Mouse (Mus musculus) layer of hippocampus, adult 18-20 months (tissue): ENCODE measurements around the gene Stx8. TPM values are rescaled to one million over a fixed set of nuclear protein-coding genes. Genes with fewer than 3 reads are reported as not detected.

Source experiments
- DNase-seq, 2 experiments: peaks; one replicate each; pipeline ENCODE4 v3.0.0; 2022; ENCODE audit warnings: low spot score in 2 of 2
- total RNA-seq, 2 experiments: library from RNA; stranded (reverse); gene quantifications; 2 replicates each; pipeline ENCODE4 v1.2.3; 2021

Gene Stx8
- total RNA-seq, 2 experiments from 2014 or later = 38.3 to 39.1 TPM

DNA sequence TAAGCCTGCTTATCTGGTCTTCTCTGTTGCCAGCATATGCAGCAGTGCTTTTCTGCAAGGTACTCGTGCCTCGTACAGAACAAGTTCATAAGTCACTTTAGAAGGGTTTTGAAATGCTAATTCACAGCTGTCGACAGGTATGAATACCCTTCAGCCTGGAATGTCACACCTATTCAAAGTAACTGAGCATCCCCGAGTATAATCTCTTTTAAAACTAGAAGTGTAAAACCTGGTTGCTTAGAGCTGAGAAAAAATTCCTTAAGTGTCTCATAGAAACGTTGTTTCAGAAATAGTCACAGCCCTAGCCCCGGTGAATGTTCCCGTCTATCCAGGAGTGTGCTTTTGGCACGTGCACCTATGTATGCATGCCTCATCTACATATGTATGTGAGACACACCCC lies 176.3 kb downstream of the Stx8 start:
- DNase-seq = no peak

DNA sequence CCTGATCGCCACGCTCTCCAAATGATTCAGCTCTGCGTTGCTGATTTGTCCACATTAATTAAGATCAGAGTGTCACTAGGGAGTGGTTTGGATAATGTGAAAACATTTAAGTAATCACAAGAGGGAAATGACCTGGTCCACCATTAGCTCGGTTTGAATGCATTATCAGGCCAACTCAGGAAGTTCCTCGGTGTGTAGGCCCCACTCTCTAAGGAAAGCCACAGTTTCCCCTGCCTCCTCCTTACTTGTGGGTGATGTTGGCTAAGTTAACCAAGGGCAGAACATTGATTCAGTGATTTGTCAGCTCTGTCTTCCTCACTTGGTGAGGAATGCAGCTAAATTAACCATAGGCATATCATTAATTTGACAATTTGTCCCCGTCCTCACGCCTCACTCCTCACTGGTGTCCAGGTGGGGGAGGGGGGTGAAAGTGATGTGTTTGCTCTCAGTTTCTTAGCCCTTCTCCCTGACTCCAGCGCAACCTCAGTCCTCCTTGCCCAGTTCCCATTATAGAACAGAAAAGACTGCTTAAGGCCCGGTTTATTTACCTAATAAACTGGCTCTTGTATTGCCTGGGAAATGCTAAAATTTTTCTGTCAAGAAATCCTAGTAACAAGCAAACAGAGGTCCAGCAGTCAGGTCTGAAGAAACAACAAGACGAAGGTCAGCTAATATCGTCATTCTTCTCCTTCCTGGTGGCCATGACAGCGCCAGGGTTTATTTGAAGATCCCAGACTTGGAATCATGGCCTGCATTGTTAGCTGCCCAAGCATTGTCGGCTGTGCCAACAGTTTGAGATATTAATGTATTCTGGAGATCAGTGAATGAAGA lies 178.5 kb downstream of the Stx8 start:
- no peak for DNase-seq

DNA sequence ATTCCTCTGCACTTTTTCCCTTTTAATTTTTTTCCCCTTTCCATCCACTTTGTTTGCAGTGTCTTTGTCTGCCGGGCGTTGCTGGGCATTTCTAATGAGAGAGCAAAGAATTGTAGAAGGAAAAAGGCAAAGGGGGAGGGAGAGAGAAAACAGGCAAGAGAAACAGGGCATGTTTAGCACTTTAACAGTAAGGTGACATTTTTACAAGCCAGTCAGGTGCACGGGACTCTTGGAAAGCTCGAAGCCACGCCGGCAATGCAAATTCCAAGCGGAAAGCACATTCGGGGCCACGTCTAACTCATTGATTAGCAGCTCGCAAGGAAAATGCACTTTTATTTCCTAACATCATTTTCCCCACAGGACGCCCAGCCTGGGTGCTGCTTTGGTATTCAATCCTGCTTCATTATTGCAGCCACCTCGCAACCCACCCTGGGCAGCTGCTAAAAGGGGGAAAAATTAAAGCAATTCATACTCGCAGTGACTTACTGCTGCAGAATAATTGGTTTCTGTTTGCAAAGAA lies 179.1 kb downstream of the Stx8 start:
- peak in 1 of 2 experiments; percentile 11 for DNase-seq

DNA sequence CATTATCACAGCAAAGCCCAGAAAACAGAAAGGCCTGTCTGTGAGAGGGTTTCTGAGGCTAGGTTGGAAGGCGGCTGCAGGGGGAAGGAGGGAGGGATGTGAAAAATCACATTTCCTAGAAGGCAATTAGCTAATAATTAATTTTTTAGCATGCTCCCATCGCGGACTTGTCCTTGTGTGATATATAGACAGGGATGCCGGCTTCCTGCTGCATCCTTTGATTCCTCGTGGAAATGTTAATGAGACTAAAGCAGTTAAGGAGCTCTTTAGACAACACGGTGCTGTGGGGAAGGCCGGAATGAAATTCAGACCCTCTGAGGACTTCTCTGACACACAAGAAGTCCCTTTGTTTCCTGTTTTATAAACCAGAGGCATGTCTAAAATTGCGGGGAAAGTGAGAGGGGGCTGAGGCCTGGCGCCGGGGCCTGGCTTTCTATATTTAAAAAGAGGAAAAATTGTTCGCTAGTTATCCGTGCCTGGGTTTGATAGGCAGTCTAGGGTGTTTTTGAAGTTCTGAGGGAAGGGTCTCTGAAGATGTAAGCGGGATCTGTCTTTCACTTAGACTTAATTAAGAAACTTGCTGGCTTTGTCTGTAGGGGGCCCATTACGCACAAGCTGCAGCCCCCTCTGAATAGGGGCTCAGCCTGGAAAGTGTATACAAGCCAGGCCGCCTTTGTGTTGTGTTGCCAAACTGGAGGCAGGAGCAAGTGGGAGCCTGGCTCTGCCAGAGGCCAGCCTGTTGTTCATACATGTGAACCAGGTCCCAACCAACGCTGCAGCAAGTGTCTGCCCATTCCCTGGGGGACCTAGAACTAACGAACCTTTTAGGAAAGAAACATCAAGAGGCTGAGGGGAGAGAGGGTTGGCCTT lies 179.8 kb downstream of the Stx8 start:
- no peak for DNase-seq

DNA sequence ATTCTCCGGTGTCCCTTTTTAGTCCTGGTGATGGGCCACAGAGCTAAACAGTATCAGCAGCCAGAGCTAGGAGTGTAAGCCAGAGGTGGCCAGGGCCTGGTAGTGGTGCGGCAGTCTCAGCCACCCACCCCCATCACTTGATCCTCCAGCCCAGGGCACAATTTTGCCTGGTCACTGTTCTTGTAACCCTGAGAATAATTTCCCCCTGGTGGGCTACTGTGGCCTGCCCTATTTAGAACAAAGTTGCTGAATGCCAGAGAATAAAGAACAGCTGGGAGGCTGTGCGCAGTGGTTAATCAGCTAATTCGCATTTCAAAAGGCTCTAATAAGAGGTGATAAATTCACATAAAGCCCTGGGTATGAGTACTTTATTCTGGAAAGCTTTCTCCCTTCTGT lies 180.5 kb downstream of the Stx8 start:
- DNase-seq = no peak

DNA sequence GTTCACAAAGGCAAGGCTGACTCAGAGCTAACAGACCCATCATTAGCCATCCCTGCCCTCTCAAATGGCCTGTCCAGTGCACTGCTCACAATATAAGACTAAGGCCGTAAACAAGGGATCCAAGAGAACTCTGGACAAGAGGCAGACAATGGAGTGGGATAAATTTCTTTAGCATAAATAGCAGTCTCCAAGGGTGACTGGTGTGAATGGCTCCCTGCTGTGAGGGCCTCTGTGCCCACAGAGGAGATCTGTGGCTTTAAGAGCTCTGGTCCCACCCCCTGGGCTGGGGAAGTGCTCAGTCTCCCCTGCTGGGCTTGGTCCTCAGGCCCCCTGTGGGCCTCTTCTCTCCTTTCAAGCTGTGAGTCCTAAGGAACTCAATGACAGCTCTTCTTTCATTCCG lies 184.9 kb downstream of the Stx8 start:
- DNase-seq = no peak

DNA sequence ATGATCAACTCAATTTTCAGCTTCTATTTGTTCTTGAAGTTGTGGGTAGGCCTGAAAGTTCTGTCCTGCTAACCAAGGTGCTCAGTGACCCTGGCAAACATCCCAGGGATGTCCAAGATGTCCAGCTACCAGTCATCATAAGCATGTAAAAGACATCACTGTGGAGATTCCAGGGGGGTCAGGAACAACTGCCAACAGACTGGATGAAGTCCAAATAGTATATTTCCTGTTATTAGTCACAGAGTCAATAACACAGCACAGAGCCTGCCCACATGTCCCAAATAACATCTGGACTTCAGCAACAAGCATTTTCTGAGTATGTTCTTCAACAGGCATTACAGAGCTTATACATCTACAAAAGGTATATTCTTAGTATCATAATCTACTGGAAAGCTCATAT lies 189.8 kb downstream of the Stx8 start:
- no peak for DNase-seq

DNA sequence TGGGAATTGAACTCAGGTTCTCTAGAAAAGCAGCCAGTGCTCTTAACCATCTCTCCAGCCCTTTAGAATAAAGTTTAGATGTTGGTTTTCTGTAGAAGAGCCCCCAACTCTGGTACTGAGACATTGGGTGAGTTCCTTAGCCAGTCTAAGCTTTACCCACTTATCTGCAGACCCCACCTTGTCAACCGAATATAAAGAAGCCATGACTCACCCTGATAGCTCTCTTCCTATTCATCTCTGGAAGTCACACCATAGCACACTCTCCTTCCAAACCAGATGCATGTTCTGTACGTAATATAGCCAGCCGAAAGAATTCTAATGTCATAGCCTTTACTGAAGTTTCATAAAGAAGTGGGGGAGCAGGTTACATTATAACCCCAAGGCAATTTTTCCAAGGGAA lies 192.2 kb downstream of the Stx8 start:
- DNase-seq = no peak

DNA sequence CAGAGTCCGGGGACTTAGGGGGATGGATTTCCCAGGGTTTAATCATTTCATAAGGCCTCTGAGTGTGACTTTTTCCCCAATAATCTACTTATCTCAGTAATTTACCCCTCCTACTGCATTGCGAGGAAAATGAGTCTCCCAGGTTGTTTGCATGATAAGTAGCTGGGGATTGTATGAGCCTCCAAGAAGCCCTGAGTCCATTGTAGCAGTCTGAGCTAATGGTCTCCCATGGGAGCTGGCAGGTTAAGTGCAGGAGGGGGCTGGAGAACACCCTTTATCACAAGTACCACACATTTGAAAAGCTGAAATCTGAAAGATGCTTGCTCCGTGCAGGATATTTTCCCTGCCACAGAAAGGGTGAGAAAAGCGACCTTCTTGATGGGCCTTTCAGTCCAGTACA lies 193.9 kb downstream of the Stx8 start:
- DNase-seq = no peak

DNA sequence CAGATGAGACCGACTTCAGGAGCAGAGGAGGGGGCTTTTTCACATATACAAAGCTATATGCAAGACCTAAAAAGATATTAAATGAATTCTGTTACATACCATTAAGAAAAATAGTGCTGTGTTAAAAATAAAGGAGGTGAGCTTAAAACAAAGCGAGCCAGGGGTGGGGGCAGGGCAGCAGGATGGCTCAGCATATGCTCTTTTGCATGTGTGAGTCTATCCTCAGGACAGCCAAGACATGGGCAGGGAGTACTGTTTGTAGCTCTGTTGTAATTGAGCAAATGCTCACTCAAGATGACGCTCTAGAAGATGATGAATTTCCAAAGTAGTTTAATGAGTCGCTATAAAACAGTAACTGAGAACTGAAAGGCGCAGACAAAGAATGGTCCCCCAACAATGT lies 198.4 kb downstream of the Stx8 start:
- peak in 1 of 2 experiments; percentile 46 for DNase-seq

DNA sequence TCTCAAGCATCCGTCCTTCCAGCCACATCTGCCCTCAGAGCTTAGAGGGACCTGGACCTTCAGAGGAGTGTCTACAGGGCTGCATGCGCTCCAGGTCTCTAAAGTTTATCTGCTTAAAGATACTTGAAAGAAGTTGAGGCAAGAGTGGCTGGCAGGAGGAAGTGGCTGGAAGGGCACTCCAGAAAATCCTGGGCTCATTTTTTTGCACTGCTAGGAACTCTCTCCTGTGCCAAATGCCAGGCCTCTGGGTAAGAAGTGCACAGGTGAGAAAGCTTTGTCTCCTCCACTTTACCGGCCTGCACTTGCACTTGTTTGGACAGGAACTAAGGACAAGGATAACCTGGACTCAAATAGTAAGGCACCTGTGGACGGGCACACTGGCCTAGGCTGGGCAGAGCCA lies 202.4 kb downstream of the Stx8 start:
- no peak for DNase-seq

DNA sequence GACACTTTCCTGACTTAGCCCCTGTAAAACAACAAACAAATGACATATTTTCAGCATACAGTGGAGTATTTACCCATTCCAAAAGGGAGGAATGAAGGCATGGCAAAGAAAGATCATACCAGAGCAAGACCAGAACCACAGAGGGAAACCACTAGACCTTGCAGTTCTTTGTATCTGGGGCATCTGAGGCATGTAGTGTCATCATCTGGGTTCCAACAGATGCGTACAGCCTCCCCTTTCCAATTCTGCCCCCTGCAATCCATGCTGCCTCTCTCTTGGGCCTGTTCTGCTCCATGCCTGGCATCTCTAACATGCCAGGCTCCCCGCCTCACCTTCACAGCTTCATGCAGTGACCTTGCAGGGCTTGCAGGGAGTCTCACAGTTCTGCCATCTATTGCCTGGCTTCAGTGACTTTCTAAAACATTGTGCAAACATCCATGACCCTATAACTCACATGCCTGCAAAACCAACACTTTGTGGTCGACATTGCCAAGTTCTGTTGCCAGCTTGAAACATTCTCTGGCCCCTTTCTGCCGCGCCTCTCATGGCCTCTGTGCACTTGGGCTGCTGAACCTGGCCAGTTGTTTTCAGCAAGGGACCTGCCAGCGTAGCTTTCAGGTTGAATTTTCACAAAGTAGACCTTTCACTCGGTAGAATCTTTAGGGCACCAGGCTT lies 206.1 kb downstream of the Stx8 start:
- DNase-seq = no peak

DNA sequence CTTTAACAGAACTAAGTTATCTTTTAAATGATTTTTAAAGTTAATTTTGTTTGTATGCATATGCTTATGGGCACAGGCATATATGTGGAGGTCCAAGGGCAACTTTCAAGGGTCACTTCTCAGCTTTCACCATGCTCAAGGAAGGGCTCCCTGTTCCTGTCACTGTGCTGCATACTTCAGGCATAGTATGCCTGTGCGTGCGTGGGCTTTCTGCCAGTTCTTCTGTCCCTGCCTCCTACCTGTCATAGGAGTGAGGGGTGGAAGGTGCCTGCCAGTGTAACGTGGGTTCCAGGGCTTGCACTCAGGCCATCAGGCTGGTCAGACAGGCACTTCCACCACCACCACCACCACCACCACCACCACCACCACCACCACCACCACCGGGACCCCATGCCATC lies 206.7 kb downstream of the Stx8 start:
- DNase-seq = no peak

DNA sequence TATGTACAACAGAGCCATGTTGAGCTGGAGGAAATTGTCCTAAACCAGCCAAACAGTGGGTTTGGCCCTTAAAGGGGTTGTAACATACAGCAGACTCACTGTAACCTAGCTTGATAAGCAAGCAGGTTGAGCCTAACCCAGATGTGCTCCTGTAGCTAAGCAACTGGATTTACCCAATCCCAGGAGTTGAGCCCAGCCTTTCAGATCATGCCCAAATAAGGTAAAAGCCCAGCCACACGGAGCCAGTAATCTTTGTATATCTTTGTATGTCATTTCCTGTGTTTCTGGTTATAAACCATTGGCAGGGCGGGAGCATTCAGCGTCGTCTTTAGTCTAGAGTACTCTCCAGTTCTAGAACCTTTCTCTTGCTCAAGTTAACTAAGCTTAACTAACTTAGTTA lies 210.6 kb downstream of the Stx8 start:
- DNase-seq = no peak

DNA sequence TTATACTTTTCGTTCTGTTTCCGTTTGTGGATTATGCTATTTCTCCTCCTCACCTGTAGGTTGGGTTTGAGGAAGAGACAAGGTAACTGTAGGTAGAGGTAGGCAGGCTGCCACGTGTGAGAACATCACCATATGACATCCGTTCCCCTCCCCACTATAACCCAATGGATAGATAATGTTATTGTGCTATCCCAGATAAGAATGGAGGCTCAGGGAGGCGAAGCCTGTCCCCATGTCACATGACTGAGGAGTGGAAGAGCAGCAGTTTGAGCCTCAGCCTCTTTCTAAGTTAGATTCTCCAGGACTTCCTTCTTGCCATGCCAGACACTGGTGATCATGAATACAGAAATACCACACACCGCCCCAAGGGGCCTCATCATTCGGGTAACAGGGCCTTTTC lies 211.4 kb downstream of the Stx8 start:
- DNase-seq = no peak

DNA sequence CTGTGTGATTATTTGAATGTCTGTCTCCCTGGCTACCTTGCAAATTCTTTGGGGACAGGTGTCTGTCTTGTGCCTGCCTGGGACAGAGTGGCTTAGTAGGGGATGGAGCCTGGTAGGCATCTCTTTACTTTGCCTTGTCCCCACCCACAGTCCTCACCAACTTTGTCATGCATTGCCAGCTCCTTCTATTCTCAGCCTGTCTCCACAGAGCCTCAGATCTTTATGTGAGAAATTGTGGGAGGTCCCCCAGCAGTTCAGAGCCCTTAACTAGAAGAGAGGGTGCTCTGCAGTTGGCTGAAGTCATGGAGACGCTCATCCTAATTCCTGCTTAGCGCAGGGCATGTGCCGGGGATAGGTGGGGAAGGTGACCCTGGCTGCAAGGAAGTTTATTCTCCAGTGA lies 219.7 kb downstream of the Stx8 start:
- no peak for DNase-seq

DNA sequence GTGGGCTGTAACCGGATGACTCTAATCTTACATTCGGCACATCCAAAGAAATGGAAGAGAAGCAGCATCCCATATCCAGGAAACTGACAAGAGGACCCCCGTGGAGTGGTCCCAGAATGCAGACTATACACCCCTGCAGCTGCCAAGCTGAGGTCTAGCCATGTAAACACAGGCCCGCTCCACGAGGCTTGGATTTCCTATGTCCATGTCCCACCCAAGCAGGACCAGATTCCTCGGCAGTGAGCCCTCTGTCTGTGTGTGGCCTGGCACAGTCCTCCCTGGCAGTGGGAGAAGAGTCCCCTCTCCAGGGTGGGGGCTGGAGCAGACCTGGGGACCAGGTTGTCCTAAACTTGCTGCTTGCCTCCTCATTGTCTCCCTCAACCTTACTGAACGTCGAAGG lies 221.2 kb downstream of the Stx8 start:
- no peak for DNase-seq

DNA sequence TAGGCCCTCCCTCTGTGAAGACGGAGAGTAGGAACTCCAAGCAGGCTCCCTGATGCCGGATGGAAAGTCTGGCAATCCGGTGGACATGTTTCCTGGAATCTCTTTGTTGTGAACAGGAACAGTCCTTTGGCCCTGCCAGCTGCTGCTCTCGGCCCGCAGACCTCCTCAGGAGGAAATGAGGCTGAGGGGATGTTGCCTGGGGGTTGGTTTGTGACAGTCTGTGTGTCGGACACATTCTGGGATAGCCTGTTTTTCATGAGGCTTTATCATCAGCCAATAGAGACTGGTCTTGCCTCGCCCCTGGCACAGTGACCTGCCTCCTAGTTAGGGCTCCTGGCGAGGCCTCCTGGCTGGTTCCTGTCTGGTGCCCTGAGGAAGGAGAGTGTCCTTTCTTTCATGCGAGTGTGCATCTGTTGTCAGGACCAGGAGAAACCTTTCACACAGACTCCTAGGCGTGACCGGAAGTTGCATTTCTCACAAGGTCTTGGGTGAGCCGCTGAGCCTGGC lies 222.8 kb downstream of the Stx8 start:
- no peak for DNase-seq

DNA sequence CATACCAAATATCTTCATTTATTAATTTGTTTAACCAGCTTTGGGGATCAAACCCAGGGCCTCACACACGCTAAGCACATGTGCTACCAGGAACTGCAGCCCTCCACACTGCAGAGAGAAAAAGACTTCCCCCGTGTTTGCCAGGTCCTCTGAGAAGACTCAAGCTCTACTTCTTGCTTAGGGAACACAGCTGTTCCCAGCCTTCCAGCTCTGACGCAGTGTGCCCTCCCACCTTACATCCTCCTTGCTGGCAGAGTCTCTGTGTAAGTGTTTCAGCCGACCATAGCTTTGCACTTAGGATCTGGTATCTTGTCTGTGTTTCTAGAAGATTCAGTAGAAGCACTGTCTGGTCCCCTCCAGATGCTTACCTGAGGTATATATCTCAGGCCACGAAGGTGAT lies 224.9 kb downstream of the Stx8 start:
- no peak for DNase-seq

DNA sequence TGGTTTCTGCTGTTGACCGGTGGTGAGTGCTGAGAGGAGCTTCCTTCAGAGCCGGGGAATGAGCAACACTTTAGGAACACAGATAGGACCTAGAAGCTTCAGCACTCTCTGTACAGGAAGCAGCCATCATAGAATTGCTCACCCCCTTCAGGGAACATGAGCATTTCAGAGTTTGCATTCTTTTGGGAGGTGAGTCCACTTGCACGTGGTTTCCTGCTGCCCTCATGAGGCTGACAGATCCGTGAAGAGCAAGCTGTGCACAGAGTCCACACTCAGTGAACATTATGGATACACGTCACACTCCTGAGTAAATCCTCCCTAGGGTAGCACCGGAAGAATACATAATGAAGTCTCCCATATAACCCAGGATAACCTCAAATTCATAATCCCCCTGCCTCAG lies 229.2 kb downstream of the Stx8 start:
- DNase-seq = no peak

DNA sequence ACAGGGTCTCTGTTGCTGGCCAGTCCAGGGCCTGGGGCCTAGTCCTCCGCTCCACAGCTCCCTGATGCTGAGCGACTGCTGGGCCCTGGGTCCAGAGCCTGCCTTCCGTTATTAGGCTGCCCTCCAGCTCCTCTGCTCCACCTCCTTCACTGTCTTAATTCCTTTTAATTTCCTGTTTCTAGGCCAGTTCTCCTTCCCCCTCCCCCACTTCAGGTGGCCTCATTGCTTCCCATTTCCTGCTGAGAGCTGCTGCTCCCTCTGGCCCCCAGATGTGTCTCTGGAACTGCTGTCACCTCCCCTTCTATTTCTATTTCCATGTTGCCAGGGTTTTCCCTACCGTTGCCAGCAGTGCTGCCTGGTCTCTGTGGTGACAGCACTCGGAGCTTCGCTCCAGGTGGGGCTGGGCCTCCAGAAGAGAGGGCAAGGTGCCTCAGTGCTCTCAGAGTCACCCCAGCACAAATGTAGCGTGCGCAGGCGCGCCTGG lies 229.7 kb downstream of the Stx8 start:
- no peak for DNase-seq
